In the genomic region with DNA sequence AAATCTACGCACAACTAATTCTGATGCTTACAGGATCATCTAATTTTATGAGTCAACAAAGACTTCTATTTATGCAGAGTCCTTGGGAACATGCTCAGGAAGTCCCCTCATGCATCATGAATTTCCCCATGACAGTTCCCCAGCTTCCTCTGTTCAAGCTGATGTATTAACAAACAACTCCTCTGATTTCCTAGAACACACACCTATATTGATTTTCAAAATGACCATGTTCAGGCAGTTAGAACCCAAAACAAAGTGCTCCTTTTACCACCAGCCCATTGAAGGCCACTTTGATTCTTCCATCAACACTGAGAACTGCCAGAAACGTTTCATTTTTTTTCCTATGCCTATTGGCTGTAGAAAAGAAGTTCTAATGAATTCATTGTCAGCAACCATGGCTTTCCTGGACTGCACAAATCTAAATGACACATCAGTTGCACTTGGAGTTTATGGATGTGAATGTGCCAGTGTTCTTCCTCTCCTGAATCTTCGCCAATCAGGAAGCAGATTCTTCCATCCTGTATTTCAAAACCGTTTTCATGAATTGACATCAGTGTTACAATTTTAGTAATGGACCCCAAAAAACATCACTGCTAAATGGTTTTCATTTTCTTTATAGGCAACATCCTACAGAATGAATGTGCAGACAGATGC, we compare ENCODE assay signal across 17 mouse cellular contexts.
"Had no signal": no experiment of that assay in that cellular context is flagged by ENCODE, and none has a peak within 500 bp of the region (broad histone marks: within the 10 kb centered on the region; RNA-seq: fewer than 3 reads in every experiment).

No protein-coding gene starts in this region.

- H3K9ac ChIP-seq: kidney, embryonic 15.5 days; limb, embryonic 13.5 days; liver, embryonic 12.5 days; liver, embryonic 15.5 days; midbrain, embryonic 12.5 days; midbrain, embryonic 15.5 days had no signal

- H3K36me3 ChIP-seq: kidney, embryonic 15.5 days; limb, embryonic 10.5 days; limb, embryonic 13.5 days; liver, embryonic 12.5 days; liver, embryonic 15.5 days; midbrain, embryonic 12.5 days; midbrain, embryonic 15.5 days had no signal

- H3K9me3 ChIP-seq: kidney, embryonic 15.5 days; limb, embryonic 10.5 days; limb, embryonic 13.5 days; liver, embryonic 12.5 days; liver, embryonic 15.5 days; midbrain, embryonic 12.5 days; midbrain, embryonic 15.5 days had no signal

- H3K4me2 ChIP-seq: kidney, embryonic 15.5 days; limb, embryonic 13.5 days; liver, embryonic 12.5 days; liver, embryonic 15.5 days; midbrain, embryonic 12.5 days; midbrain, embryonic 15.5 days had no signal

- ATAC-seq: liver, embryonic 12.5 days; midbrain, embryonic 15.5 days had no signal

- H3K4me1 ChIP-seq: kidney, embryonic 15.5 days; limb, embryonic 10.5 days; limb, embryonic 13.5 days; liver, embryonic 12.5 days; liver, embryonic 15.5 days; midbrain, embryonic 12.5 days; midbrain, embryonic 15.5 days had no signal

- H3K4me3 ChIP-seq: kidney, embryonic 15.5 days; limb, embryonic 10.5 days; limb, embryonic 13.5 days; liver, embryonic 12.5 days; liver, embryonic 15.5 days; midbrain, embryonic 12.5 days; midbrain, embryonic 15.5 days had no signal

- H3K27me3 ChIP-seq: kidney, embryonic 15.5 days; limb, embryonic 13.5 days; liver, embryonic 12.5 days; liver, embryonic 15.5 days; midbrain, embryonic 12.5 days; midbrain, embryonic 15.5 days had no signal

- H3K27ac ChIP-seq: kidney, embryonic 15.5 days; limb, embryonic 10.5 days; limb, embryonic 13.5 days; liver, embryonic 12.5 days; liver, embryonic 15.5 days; macrophage; midbrain, embryonic 12.5 days; midbrain, embryonic 15.5 days had no signal

- DNase-seq: kidney, adult 8-10 months; kidney, postnatal 10 days; kidney, postnatal 36 days; liver; lung, adult 18-20 months; lung, postnatal 14 days; thymus, adult 2 months; thymus, postnatal 14 days; thymus, postnatal 4 days had no signal
